Mouse (Mus musculus) CH12.LX (cell line): ENCODE results near the gene Dhx40.

Source experiments
- CTCF ChIP-seq, 2 experiments: IDR thresholded peaks in 1 of 2; conservative IDR thresholded peaks in 1 of 2; 2 replicates each; pipeline ENCODE4 v1.5.1; 2011 to 2012; ENCODE audit warnings: low read depth in 2 of 2, low read length in 2 of 2, improper control_type of control experiment in 1 of 2, inconsistent platforms in 1 of 2, mild to moderate bottlenecking in 1 of 2, moderate library complexity in 1 of 2
- E2F4 ChIP-seq: IDR thresholded peaks from 2 replicates; pipeline ENCODE4 v1.6.1; 2011; ENCODE audit warnings: low read depth, low read length, improper control_type of control experiment; ENCODE audit not compliant: insufficient replicate concordance
- HCFC1 ChIP-seq: IDR thresholded peaks from 2 replicates; pipeline ENCODE4 v1.6.1; 2012; ENCODE audit warnings: low read depth, mild to moderate bottlenecking, inconsistent platforms, low read length, improper control_type of control experiment
- POLR2A ChIP-seq: IDR thresholded peaks from 2 replicates; pipeline ENCODE4 v1.6.1; 2011; ENCODE audit warnings: low read depth, mild to moderate bottlenecking, improper control_type of control experiment, low read length

DNA sequence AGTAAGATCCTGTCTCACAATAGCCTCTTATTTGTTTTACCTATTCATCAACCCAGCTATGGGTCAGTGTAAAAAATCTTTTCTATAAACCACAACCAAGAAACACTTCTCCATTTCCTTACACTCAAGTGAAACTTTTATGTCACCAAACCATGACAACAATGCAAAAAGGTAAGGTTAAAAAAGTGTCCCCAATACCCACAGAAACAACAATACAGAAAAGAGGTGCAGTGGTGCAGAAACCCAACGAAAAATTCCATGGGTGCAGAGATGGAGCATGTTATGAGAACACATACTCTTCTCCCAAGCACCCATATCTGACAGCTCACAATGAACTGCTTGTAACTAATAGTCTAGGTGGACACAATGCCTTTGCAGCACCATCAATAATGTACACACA, 13.4 kb downstream of the Dhx40 start:
- no peak for TF ChIP-seq POLR2A
- TF ChIP-seq E2F4: no peak
- TF ChIP-seq CTCF (conservative IDR thresholded peaks at IDR 0.05 in 1 of 2, IDR thresholded peaks at IDR 0.05 in 1 of 2; ENCODE audit: low read depth in 2 of 2, low read length in 2 of 2): no peak
- TF ChIP-seq HCFC1: no peak
